Comparison of ENCODE assay signal across 14 mouse cellular contexts in genomic region chr2:171712816-171713570, GRCm38 (mm10).
DNase-seq lines count a peak whose midpoint lies in the region; ATAC-seq and TF ChIP-seq lines count a peak whose summit lies in the region.
"Had no signal": no experiment of that assay in that cellular context is flagged by ENCODE, and none has a peak within 500 bp of the region (broad histone marks: within the 10 kb centered on the region; RNA-seq: fewer than 3 reads in every experiment).

No protein-coding gene starts in this region.

- no peak overlapping the region for H3K4me3 ChIP-seq in forebrain, embryonic 12.5 days (replicated peaks)
- H3K4me3 ChIP-seq in forebrain, embryonic 10.5 days: no peak overlapping the region
- no peak overlapping the region for H3K4me3 ChIP-seq in embryonic facial prominence, embryonic 10.5 days
- H3K4me3 ChIP-seq: heart, embryonic 15.5 days; limb, embryonic 10.5 days had no signal

- no peaks in the 10 kb centered on the region for H3K27me3 ChIP-seq in forebrain, embryonic 12.5 days
- no peaks in the 10 kb centered on the region for H3K27me3 ChIP-seq in forebrain, embryonic 10.5 days (ENCODE audit: poor library complexity, severe bottlenecking)
- H3K27me3 ChIP-seq in embryonic facial prominence, embryonic 10.5 days (replicated peaks; ENCODE audit: low read depth, poor library complexity, severe bottlenecking): no peaks in the 10 kb centered on the region
- H3K27me3 ChIP-seq: heart, embryonic 15.5 days had no signal

- no peak for TF ChIP-seq CTCF in brain, embryonic 14.5 days (IDR thresholded peaks at IDR 0.05; ENCODE audit: borderline replicate concordance, extremely low read depth, insufficient read depth, insufficient read length)

- no peak for DNase-seq in forebrain, embryonic 10.5 days (ENCODE audit: extremely low spot score, low spot score)
- DNase-seq in brain, embryonic 14.5 days (ENCODE audit: low read depth): peak; percentile 90
- DNase-seq in layer of hippocampus, adult 9-10 months (ENCODE audit: low spot score): peak; percentile 50
- DNase-seq in left cerebral cortex, postnatal 4 days: peak; percentile 15
- no peak for DNase-seq in embryonic facial prominence, embryonic 10.5 days (ENCODE audit: low spot score)
- no peak for DNase-seq in thymus, postnatal 4 days
- DNase-seq: adrenal gland, postnatal 14 days; cerebellum, adult 11 months; gastrocnemius, postnatal 36 days had no signal

- no peaks in the 10 kb centered on the region for H3K4me1 ChIP-seq in forebrain, embryonic 12.5 days
- no peaks in the 10 kb centered on the region for H3K4me1 ChIP-seq in forebrain, embryonic 10.5 days
- no peaks in the 10 kb centered on the region for H3K4me1 ChIP-seq in embryonic facial prominence, embryonic 10.5 days
- H3K4me1 ChIP-seq: heart, embryonic 15.5 days; limb, embryonic 10.5 days had no signal

- H3K4me2 ChIP-seq in forebrain, embryonic 12.5 days: no peak overlapping the region
- H3K4me2 ChIP-seq: heart, embryonic 15.5 days had no signal

- WGBS in forebrain, embryonic 12.5 days: 70% methylated on average over 11 of the region's 11 CpGs
- 86% methylated on average over 11 of the region's 11 CpGs for WGBS in forebrain, embryonic 10.5 days
- 81% methylated on average over 11 of the region's 11 CpGs for WGBS in embryonic facial prominence, embryonic 10.5 days

- 0 out of 2 replicates have a peak overlapping the region, but pooled peaks have one; percentile 31 for H3K27ac ChIP-seq in forebrain, embryonic 12.5 days
- H3K27ac ChIP-seq in forebrain, embryonic 10.5 days: no peak overlapping the region
- H3K27ac ChIP-seq in embryonic facial prominence, embryonic 10.5 days (replicated peaks): no peak overlapping the region
- H3K27ac ChIP-seq: heart, embryonic 15.5 days; limb, embryonic 10.5 days; macrophage had no signal

- TF ChIP-seq POLR2A in brain, embryonic 14.5 days (IDR thresholded peaks at IDR 0.05; ENCODE audit: borderline replicate concordance, extremely low read depth, insufficient read depth, insufficient read length, poor library complexity, severe bottlenecking): no peak

- no peak overlapping the region for H3K9ac ChIP-seq in forebrain, embryonic 12.5 days
- H3K9ac ChIP-seq: heart, embryonic 15.5 days had no signal

- ATAC-seq in forebrain, embryonic 12.5 days (ENCODE audit: low FRiP score): no peak
- no peak for ATAC-seq in monocyte, adult 5-6 weeks (replicated peaks; ENCODE audit: insufficient number of reproducible peaks, low FRiP score, low TSS enrichment, poor library complexity, severe bottlenecking)

- intact Hi-C loops in left cerebral cortex, postnatal 4 days (cut with DNase I): no loop called here

- H3K9me3 ChIP-seq in forebrain, embryonic 12.5 days: no peaks in the 10 kb centered on the region
- H3K9me3 ChIP-seq in forebrain, embryonic 10.5 days: no peaks in the 10 kb centered on the region
- H3K9me3 ChIP-seq in embryonic facial prominence, embryonic 10.5 days: no peaks in the 10 kb centered on the region
- H3K9me3 ChIP-seq: heart, embryonic 15.5 days; limb, embryonic 10.5 days had no signal

- H3K36me3 ChIP-seq in forebrain, embryonic 12.5 days (replicated peaks): no peaks in the 10 kb centered on the region
- no peaks in the 10 kb centered on the region for H3K36me3 ChIP-seq in forebrain, embryonic 10.5 days (replicated peaks)
- no peaks in the 10 kb centered on the region for H3K36me3 ChIP-seq in embryonic facial prominence, embryonic 10.5 days (replicated peaks)
- H3K36me3 ChIP-seq: heart, embryonic 15.5 days; limb, embryonic 10.5 days had no signal

Comparison
In these comparisons a context has a peak if more than half of its experiments do, and no peak if none do; other contexts are left out.
1. DNase-seq: peak in brain, embryonic 14.5 days (single experiment), layer of hippocampus, adult 9-10 months (single experiment) and left cerebral cortex, postnatal 4 days (single experiment); none in forebrain, embryonic 10.5 days (single experiment), embryonic facial prominence, embryonic 10.5 days (single experiment) and thymus, postnatal 4 days (single experiment).